Mouse (Mus musculus): ENCODE data around the gene Nmt1. TPM values are rescaled to one million over a fixed set of nuclear protein-coding genes. Genes with fewer than 3 reads are reported as not detected.

Gene Nmt1
- total and polyA plus RNA-seq, 3 experiments: 9.2 to 83.8 (median 51.2) TPM

DNA sequence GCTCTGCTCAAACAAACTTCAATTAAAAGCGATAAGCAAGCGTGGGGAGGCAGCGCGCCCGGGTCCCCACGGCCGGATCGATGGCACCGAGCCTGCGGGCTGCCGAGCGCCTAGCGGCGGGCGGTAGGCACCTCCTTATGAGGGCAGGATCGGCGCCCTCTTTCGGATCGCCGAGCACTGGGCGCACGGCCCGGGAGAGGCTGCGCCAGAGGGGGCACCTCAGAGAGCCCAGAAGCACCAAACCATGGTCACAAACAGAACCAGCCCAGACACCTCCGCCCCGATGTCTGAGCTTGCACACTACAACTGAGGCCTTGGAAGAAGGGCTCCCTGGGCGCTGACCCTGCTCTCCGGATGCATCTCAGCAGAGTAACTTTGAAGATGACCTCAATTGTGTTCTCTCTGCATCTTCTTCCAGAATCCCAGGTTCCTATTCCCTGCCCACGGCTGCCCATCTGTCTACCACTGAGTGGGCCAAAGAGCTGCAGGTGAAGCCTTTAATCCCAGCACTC lies 37.8 kb upstream of the Nmt1 start:
- Histone ChIP-seq H3K27me3 (ENCODE audit: insufficient read depth, low read length) (peaks cover 50% of the 10 kb centered on the region), H3K4me1 (ENCODE audit: insufficient read depth, low read depth, low read length) (peaks cover 15% of the 10 kb centered on the region), H3K36me3 (replicated peaks) (peaks cover 23% of the 10 kb centered on the region), H3K4me3 (ENCODE audit: low read depth, low read length) (no peak overlapping the region), H3K9me3 (replicated peaks) (no peaks in the 10 kb centered on the region)
- DNase-seq (ENCODE audit: low spot score): no peak
- no peak for ATAC-seq (ENCODE audit: extremely low read depth, insufficient number of reproducible peaks, low FRiP score, poor library complexity, severe bottlenecking)
- no peak for TF ChIP-seq POLR2AphosphoS5 (IDR thresholded peaks at IDR 0.05; ENCODE audit: insufficient replicate concordance, low read depth, low read length)
- no peak for TF ChIP-seq GATA1 (IDR thresholded peaks at IDR 0.05; ENCODE audit: borderline replicate concordance, low read length)
- no peak for TF ChIP-seq GATA2 (IDR thresholded peaks at IDR 0.05; ENCODE audit: borderline replicate concordance, low read depth, low read length)
- no peak for TF ChIP-seq TAL1 (conservative IDR thresholded peaks at IDR 0.05; ENCODE audit: low read depth, low read length)
- no peak for TF ChIP-seq CTCF (IDR thresholded peaks at IDR 0.05; ENCODE audit: low read depth, low read length)

DNA sequence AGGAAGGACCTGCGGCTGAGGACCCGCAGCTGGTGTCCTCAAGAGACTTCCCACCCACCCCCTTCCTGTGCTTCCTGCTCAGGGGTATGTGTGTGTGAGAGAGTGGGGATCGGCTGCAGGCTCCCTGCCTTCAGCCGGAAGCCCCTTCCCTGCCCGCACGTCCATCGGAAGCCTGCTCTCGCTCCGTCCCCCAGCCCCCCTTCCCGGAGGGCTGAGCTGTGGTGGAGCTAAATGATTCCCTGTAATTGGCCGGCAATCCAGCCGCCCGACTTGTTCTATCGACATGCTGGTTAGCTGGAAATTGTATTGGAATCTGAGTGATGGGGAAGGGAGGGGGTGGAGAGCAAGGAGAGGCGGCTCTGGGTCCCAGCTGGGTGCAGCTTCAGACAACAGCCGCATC lies 36.3 kb upstream of the Nmt1 start:
- H3K9me3 ChIP-seq (replicated peaks): no peaks in the 10 kb centered on the region
- H3K4me1 ChIP-seq (ENCODE audit: insufficient read depth, low read depth, low read length): peaks cover 22% of the 10 kb centered on the region
- H3K4me3 ChIP-seq (ENCODE audit: low read depth, low read length): no peak overlapping the region
- TF ChIP-seq POLR2AphosphoS5 (IDR thresholded peaks at IDR 0.05; ENCODE audit: insufficient replicate concordance, low read depth, low read length) (no peak), CTCF (IDR thresholded peaks at IDR 0.05; ENCODE audit: low read depth, low read length) (no peak), GATA2 (IDR thresholded peaks at IDR 0.05; ENCODE audit: borderline replicate concordance, low read depth, low read length) (no peak), TAL1 (conservative IDR thresholded peaks at IDR 0.05; ENCODE audit: low read depth, low read length) (no peak)
- no peak for ATAC-seq (ENCODE audit: extremely low read depth, insufficient number of reproducible peaks, low FRiP score, poor library complexity, severe bottlenecking)
- no peak for DNase-seq (ENCODE audit: low spot score)
- peaks cover 39% of the 10 kb centered on the region for H3K27me3 ChIP-seq (ENCODE audit: insufficient read depth, low read length)
- H3K36me3 ChIP-seq (replicated peaks): peaks cover 38% of the 10 kb centered on the region

DNA sequence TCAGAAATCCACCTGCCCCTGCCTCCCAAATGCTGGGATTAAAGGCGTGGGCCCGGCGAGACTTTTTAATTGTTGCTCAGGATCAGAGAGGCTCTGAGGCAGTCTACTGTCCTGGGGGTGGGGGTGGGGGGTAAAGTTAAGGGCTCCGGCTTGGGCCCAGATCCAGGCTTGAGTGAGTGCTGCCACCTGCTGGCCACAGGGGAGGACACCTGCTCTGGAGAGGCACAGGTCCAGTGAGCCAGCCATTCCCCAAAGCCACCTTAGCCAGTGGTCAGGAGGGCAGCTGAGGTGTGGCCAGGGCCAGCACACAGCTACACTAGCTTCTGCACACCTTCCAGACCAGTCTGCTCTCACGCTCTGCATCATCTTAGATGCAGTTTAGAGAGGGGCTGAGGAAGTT lies 35.0 kb upstream of the Nmt1 start:
- H3K27me3 ChIP-seq (ENCODE audit: insufficient read depth, low read length): peaks cover 28% of the 10 kb centered on the region
- H3K36me3 ChIP-seq (replicated peaks): peaks cover 50% of the 10 kb centered on the region
- ATAC-seq (ENCODE audit: extremely low read depth, insufficient number of reproducible peaks, low FRiP score, poor library complexity, severe bottlenecking): 0 out of 2 replicates have a peak, but pooled peaks have one; percentile 8
- TF ChIP-seq CTCF (IDR thresholded peaks at IDR 0.05; ENCODE audit: low read depth, low read length) (peak; percentile 83), POLR2AphosphoS5 (IDR thresholded peaks at IDR 0.05; ENCODE audit: insufficient replicate concordance, low read depth, low read length) (no peak)
- no peaks in the 10 kb centered on the region for H3K9me3 ChIP-seq (replicated peaks)
- peak; percentile 75 for DNase-seq (ENCODE audit: low spot score)
- H3K4me3 ChIP-seq (ENCODE audit: low read depth, low read length): no peak overlapping the region
- H3K4me1 ChIP-seq (ENCODE audit: insufficient read depth, low read depth, low read length): peaks cover 33% of the 10 kb centered on the region

DNA sequence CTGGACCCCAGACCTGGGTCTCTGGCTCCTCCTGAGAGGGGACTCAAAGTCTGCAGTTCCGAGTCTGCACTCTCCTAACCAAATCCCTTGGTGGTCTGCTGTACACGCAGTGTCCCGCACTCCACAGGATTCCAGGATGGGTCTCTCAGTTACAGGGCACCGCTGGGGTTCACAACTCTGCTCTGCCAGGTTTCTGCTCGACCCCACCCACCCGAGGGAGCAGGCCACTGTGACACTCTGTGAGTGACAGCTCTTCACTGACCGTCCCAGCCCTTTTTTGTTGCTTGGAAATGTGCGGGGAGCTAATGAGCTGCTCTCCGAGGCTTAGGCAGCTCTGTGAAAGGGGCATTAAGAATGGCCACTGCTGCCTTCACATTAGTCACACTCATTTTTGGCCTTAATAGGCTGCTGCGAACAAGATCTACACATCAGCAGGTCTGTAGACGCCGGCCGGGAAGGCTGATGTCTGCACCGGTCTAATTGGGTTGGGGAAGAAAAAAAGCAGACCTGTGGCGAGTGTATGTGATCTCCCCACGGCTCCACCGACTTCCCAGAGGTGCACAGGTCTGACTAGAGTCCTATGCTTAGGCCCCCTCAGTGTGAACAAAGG lies 34.5 kb upstream of the Nmt1 start:
- H3K4me3 ChIP-seq (ENCODE audit: low read depth, low read length): no peak overlapping the region
- TF ChIP-seq POLR2AphosphoS5 (IDR thresholded peaks at IDR 0.05; ENCODE audit: insufficient replicate concordance, low read depth, low read length) (no peak), CTCF (IDR thresholded peaks at IDR 0.05; ENCODE audit: low read depth, low read length) (no peak), GATA1 (IDR thresholded peaks at IDR 0.05; ENCODE audit: borderline replicate concordance, low read length) (no peak), GATA2 (IDR thresholded peaks at IDR 0.05; ENCODE audit: borderline replicate concordance, low read depth, low read length) (no peak), TAL1 (conservative IDR thresholded peaks at IDR 0.05; ENCODE audit: low read depth, low read length) (no peak)
- peaks cover 39% of the 10 kb centered on the region for H3K4me1 ChIP-seq (ENCODE audit: insufficient read depth, low read depth, low read length)
- H3K36me3 ChIP-seq (replicated peaks): peaks cover 53% of the 10 kb centered on the region
- ATAC-seq (ENCODE audit: extremely low read depth, insufficient number of reproducible peaks, low FRiP score, poor library complexity, severe bottlenecking) (no peak), DNase-seq (ENCODE audit: low spot score) (no peak)
- H3K9me3 ChIP-seq (replicated peaks): no peaks in the 10 kb centered on the region
- H3K27me3 ChIP-seq (ENCODE audit: insufficient read depth, low read length): peaks cover 27% of the 10 kb centered on the region

DNA sequence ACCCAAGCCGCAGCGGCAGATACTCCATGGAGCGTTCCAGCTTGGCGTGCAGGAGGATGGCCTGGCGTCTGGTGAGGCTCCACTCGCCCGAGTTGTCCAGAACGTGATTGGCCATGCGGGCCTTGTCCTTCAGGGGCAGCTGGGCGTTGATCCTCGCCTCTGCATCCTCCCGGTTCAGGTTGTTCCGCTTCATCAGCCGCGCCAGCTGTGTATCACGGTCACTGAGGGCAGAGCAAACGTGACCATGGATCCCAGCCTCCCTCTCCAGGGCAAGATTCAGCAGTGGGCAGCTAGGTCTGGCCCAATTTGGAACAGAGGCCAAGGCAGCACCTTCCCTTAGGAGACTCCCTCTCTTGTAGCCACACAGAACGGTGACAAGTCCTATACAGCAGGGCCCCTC lies 33.0 kb upstream of the Nmt1 start:
- peak overlapping the region; percentile 26; the same call in 1 of the 2 replicates for H3K4me3 ChIP-seq (ENCODE audit: low read depth, low read length)
- TF ChIP-seq POLR2AphosphoS5 (IDR thresholded peaks at IDR 0.05; ENCODE audit: insufficient replicate concordance, low read depth, low read length): no peak
- no peak for TF ChIP-seq CTCF (IDR thresholded peaks at IDR 0.05; ENCODE audit: low read depth, low read length)
- TF ChIP-seq GATA1 (IDR thresholded peaks at IDR 0.05; ENCODE audit: borderline replicate concordance, low read length): no peak
- TF ChIP-seq GATA2 (IDR thresholded peaks at IDR 0.05; ENCODE audit: borderline replicate concordance, low read depth, low read length): no peak
- TF ChIP-seq TAL1 (conservative IDR thresholded peaks at IDR 0.05; ENCODE audit: low read depth, low read length): no peak
- DNase-seq (ENCODE audit: low spot score) (no peak), ATAC-seq (ENCODE audit: extremely low read depth, insufficient number of reproducible peaks, low FRiP score, poor library complexity, severe bottlenecking) (no peak)
- peaks cover 63% of the 10 kb centered on the region for H3K36me3 ChIP-seq (replicated peaks)
- H3K9me3 ChIP-seq (replicated peaks): no peaks in the 10 kb centered on the region
- peaks cover 12% of the 10 kb centered on the region for H3K27me3 ChIP-seq (ENCODE audit: insufficient read depth, low read length)
- H3K4me1 ChIP-seq (ENCODE audit: insufficient read depth, low read depth, low read length): peaks cover 54% of the 10 kb centered on the region

DNA sequence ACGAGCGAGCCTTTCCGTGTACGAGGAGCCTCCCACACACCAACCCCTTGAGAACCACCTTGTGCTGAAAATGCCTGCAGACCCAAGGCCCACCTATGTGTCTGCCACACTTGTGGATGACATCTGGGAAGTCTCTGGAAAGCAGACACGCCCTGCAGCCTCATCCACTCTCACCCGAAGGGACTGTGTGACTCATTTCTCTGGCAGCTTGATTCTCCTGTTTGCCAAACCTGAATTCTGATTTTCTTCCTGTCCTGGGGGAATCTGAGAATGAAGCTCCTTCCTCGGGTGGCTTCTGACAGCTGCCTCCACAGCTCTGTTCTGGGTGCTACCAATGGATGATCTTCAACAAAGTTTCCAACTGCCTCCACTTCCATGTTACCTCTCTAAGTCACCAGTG lies 31.6 kb upstream of the Nmt1 start:
- H3K27me3 ChIP-seq (ENCODE audit: insufficient read depth, low read length): peaks cover 7% of the 10 kb centered on the region
- H3K36me3 ChIP-seq (replicated peaks): peaks cover 76% of the 10 kb centered on the region
- ATAC-seq (ENCODE audit: extremely low read depth, insufficient number of reproducible peaks, low FRiP score, poor library complexity, severe bottlenecking): no peak
- H3K4me3 ChIP-seq (ENCODE audit: low read depth, low read length): no peak overlapping the region
- H3K9me3 ChIP-seq (replicated peaks): no peaks in the 10 kb centered on the region
- DNase-seq (ENCODE audit: low spot score): no peak
- peaks cover 65% of the 10 kb centered on the region for H3K4me1 ChIP-seq (ENCODE audit: insufficient read depth, low read depth, low read length)
- TF ChIP-seq GATA1 (IDR thresholded peaks at IDR 0.05; ENCODE audit: borderline replicate concordance, low read length): no peak
- no peak for TF ChIP-seq CTCF (IDR thresholded peaks at IDR 0.05; ENCODE audit: low read depth, low read length)
- TF ChIP-seq TAL1 (conservative IDR thresholded peaks at IDR 0.05; ENCODE audit: low read depth, low read length): no peak
- no peak for TF ChIP-seq POLR2AphosphoS5 (IDR thresholded peaks at IDR 0.05; ENCODE audit: insufficient replicate concordance, low read depth, low read length)
- no peak for TF ChIP-seq GATA2 (IDR thresholded peaks at IDR 0.05; ENCODE audit: borderline replicate concordance, low read depth, low read length)

Data from G1E (cell line).